8 mouse cellular contexts compared by ENCODE assay signal in the genomic region with DNA sequence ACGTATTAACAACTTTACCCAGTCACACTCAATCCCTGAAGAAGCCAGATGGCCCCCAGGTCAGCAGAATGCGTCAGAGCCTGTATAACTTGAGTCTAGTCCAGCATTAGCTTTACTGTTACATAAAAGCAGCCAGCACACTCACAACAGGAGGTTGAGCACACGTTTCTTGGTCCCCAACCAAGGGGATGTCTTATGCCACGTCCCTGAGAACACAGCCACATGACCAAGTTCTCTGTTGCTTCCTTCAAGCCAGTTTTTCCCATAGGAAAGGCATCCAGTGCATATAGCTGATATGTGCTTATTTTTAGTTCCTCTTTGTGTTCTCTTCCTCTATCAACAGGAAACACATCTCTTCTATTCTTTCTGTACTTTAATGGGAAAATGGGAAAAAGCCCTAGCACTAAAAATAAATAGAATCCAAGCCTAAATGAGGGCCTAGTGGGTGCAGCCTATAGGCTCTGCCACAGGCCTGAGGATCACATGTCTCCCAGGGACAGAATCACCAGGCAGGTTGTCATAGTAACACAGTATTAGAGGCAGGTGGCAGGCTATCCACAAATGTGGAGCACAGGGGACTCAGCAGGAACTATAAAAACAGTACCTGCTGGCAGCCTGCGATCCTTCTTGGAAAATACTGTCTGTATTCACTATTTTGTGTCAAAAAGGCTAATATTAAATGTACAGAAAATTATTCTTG.
DNase-seq lines count a peak whose midpoint lies in the region; ATAC-seq and TF ChIP-seq lines count a peak whose summit lies in the region.

No protein-coding gene starts in this region.

- no peak for TF ChIP-seq EP300 in heart, postnatal 0 days (IDR thresholded peaks at IDR 0.05; ENCODE audit: low read depth)

- no peaks in the 10 kb centered on the region; the same call in 1 of the 2 replicates for H3K4me1 ChIP-seq in heart, postnatal 0 days (ENCODE audit: control insufficient read depth, insufficient read depth)
- peaks cover 13% of the 10 kb centered on the region for H3K4me1 ChIP-seq in hindbrain, embryonic 13.5 days (replicated peaks)
- peaks cover 11% of the 10 kb centered on the region for H3K4me1 ChIP-seq in midbrain, embryonic 12.5 days

- intact Hi-C loops in heart, postnatal 10 days (cut with DNase I): no loop called here

- no peak overlapping the region for H3K4me3 ChIP-seq in heart, postnatal 0 days (ENCODE audit: low read depth, low read length)
- H3K4me3 ChIP-seq in hindbrain, embryonic 13.5 days: no peak overlapping the region
- H3K4me3 ChIP-seq in midbrain, embryonic 12.5 days: no peak overlapping the region

- H3K27me3 ChIP-seq in heart, postnatal 0 days (ENCODE audit: control insufficient read depth, insufficient read depth, low read length): no peaks in the 10 kb centered on the region
- H3K27me3 ChIP-seq in hindbrain, embryonic 13.5 days: no peaks in the 10 kb centered on the region
- no peaks in the 10 kb centered on the region for H3K27me3 ChIP-seq in midbrain, embryonic 12.5 days

- ATAC-seq in heart, postnatal 0 days (ENCODE audit: insufficient read depth, low read depth): peak; percentile 36; the same call in 1 of the 2 replicates
- peak; percentile 95 for ATAC-seq in hindbrain, embryonic 13.5 days (ENCODE audit: low FRiP score)
- peak; percentile 96 for ATAC-seq in midbrain, embryonic 12.5 days (ENCODE audit: low FRiP score, low read depth)

- H3K27ac ChIP-seq in heart, postnatal 0 days (ENCODE audit: low read depth): peak overlapping the region; percentile 40; the same call in 1 of the 2 replicates
- peak overlapping the region; percentile 68 for H3K27ac ChIP-seq in hindbrain, embryonic 13.5 days
- H3K27ac ChIP-seq in midbrain, embryonic 12.5 days (replicated peaks): peak overlapping the region; percentile 55

- no peak overlapping the region for H3K9ac ChIP-seq in heart, postnatal 0 days (replicated peaks; ENCODE audit: low read depth, low read length)
- H3K9ac ChIP-seq in hindbrain, embryonic 13.5 days: peak overlapping the region; percentile 35; the same call in 1 of the 2 replicates
- H3K9ac ChIP-seq in midbrain, embryonic 12.5 days (replicated peaks): no peak overlapping the region

- WGBS in heart, postnatal 0 days: 48% methylated on average over 5 of the region's 5 CpGs
- WGBS in hindbrain, embryonic 13.5 days: 32% methylated on average over 5 of the region's 5 CpGs
- 36% methylated on average over 5 of the region's 5 CpGs for WGBS in midbrain, embryonic 12.5 days

- DNase-seq in heart, postnatal 0 days (ENCODE audit: low spot score): no peak
- DNase-seq in heart, adult 18-20 months: no peak
- DNase-seq in cerebellum, adult 8-10 months: peak; percentile 31
- DNase-seq in spleen, adult 12 weeks (ENCODE audit: low spot score): no peak
- no peak for DNase-seq in adrenal gland, adult 8-10 months
- DNase-seq in heart, postnatal 10 days: no peak

- no peak overlapping the region for H3K4me2 ChIP-seq in heart, postnatal 0 days (ENCODE audit: low read depth, low read length)
- H3K4me2 ChIP-seq in hindbrain, embryonic 13.5 days: no peak overlapping the region
- H3K4me2 ChIP-seq in midbrain, embryonic 12.5 days (replicated peaks): no peak overlapping the region

- H3K9me3 ChIP-seq in heart, postnatal 0 days (replicated peaks; ENCODE audit: control insufficient read depth, low read length): no peaks in the 10 kb centered on the region
- H3K9me3 ChIP-seq in hindbrain, embryonic 13.5 days: no peaks in the 10 kb centered on the region
- H3K9me3 ChIP-seq in midbrain, embryonic 12.5 days: no peaks in the 10 kb centered on the region

- TF ChIP-seq CTCF in heart, postnatal 0 days (IDR thresholded peaks at IDR 0.05; ENCODE audit: low read depth): no peak

- no peaks in the 10 kb centered on the region for H3K36me3 ChIP-seq in heart, postnatal 0 days (replicated peaks; ENCODE audit: control insufficient read depth, insufficient read depth, low read length)
- no peaks in the 10 kb centered on the region for H3K36me3 ChIP-seq in hindbrain, embryonic 13.5 days
- no peaks in the 10 kb centered on the region for H3K36me3 ChIP-seq in midbrain, embryonic 12.5 days

Comparison
In these comparisons a context has a peak if more than half of its experiments do, and no peak if none do; other contexts are left out.
1. ATAC-seq: peak in every context shown above with its lines; median percentile 96 in midbrain, embryonic 12.5 days; 95 in hindbrain, embryonic 13.5 days; 36 in heart, postnatal 0 days.